ENCODE assay signal across 23 mouse cellular contexts in genomic region chr14:78300914-78301313, GRCm38 (mm10). TPM values are rescaled to one million over a fixed set of nuclear protein-coding genes. Genes with fewer than 3 reads are reported as not detected.
DNase-seq lines count a peak whose midpoint lies in the region; ATAC-seq lines count a peak whose summit lies in the region.
"Had no signal": no experiment of that assay in that cellular context is flagged by ENCODE, and none has a peak within 500 bp of the region (broad histone marks: within the 10 kb centered on the region; RNA-seq: fewer than 3 reads in every experiment).

No protein-coding gene starts in this region.

- no peaks in the 10 kb centered on the region for H3K9me3 ChIP-seq in forebrain, embryonic 11.5 days (ENCODE audit: control insufficient read depth, low read length)
- H3K9me3 ChIP-seq: embryonic facial prominence, embryonic 10.5 days; embryonic facial prominence, embryonic 12.5 days; forebrain, embryonic 12.5 days had no signal

- intact Hi-C loops in left cerebral cortex, postnatal 4 days (cut with DNase I), result no loop called here
- intact Hi-C loops in heart, postnatal 25 days (cut with DNase I), result no loop called here

- H3K27me3 ChIP-seq in forebrain, embryonic 11.5 days (ENCODE audit: control insufficient read depth, insufficient read depth, low read length), result no peaks in the 10 kb centered on the region; the same call in 1 of the 2 replicates

- 90% methylated on average over 3 of the region's 3 CpGs for WGBS in forebrain, embryonic 11.5 days

- no peak for DNase-seq in left cerebral cortex, postnatal 4 days
- DNase-seq in heart, postnatal 25 days (ENCODE audit: low spot score), result no peak
- DNase-seq in forebrain, embryonic 11.5 days (ENCODE audit: low spot score), result no peak
- DNase-seq: adrenal gland, adult 2 months; adrenal gland, postnatal 10 days; adrenal gland, postnatal 25 days; B cell, adult 2 months; cerebellum, adult 11 months; cerebellum, adult 18-20 months; cerebellum, adult 8-10 months; cerebellum, adult 9-11 months; cerebellum, postnatal 14 days; cerebellum, postnatal 36 days had no signal

- peak; percentile 26 for ATAC-seq in CD4-positive, CD25-positive, alpha-beta regulatory T cell, adult 4 months
- peak; percentile 74 for ATAC-seq in granulocyte monocyte progenitor cell, adult 5-6 weeks (replicated peaks; ENCODE audit: poor library complexity, severe bottlenecking)
- peak; percentile 63; the same call in 1 of the 2 replicates for ATAC-seq in megakaryocyte, adult 5-6 weeks (ENCODE audit: poor library complexity, severe bottlenecking)
- no peak for ATAC-seq in forebrain, embryonic 11.5 days (replicated peaks; ENCODE audit: low FRiP score)
- ATAC-seq: forebrain, embryonic 14.5 days; forebrain, embryonic 16.5 days had no signal

- H3K4me2 ChIP-seq in forebrain, embryonic 11.5 days (ENCODE audit: low read depth, low read length, severe bottlenecking), result no peak overlapping the region
- H3K4me2 ChIP-seq: embryonic facial prominence, embryonic 12.5 days; forebrain, embryonic 12.5 days had no signal

- H3K27ac ChIP-seq in forebrain, embryonic 11.5 days (ENCODE audit: low read depth, low read length), result no peak overlapping the region
- H3K27ac ChIP-seq: embryonic facial prominence, embryonic 10.5 days; embryonic facial prominence, embryonic 12.5 days; forebrain, embryonic 12.5 days had no signal

- no peaks in the 10 kb centered on the region for H3K4me1 ChIP-seq in forebrain, embryonic 11.5 days (replicated peaks; ENCODE audit: control insufficient read depth, insufficient read depth, low read length)
- H3K4me1 ChIP-seq: embryonic facial prominence, embryonic 10.5 days; embryonic facial prominence, embryonic 12.5 days; forebrain, embryonic 12.5 days had no signal

- H3K9ac ChIP-seq in forebrain, embryonic 11.5 days (ENCODE audit: low read length), result no peak overlapping the region
- H3K9ac ChIP-seq: embryonic facial prominence, embryonic 12.5 days; forebrain, embryonic 12.5 days had no signal

- no peak overlapping the region for H3K4me3 ChIP-seq in forebrain, embryonic 11.5 days (ENCODE audit: low read depth, low read length)
- H3K4me3 ChIP-seq: embryonic facial prominence, embryonic 10.5 days; embryonic facial prominence, embryonic 12.5 days; forebrain, embryonic 12.5 days had no signal

- H3K36me3 ChIP-seq in forebrain, embryonic 11.5 days (ENCODE audit: control insufficient read depth, insufficient read depth, low read length), result no peaks in the 10 kb centered on the region
- H3K36me3 ChIP-seq: embryonic facial prominence, embryonic 10.5 days; embryonic facial prominence, embryonic 12.5 days; forebrain, embryonic 12.5 days had no signal

RNA-seq across cellular contexts. Expression of gene Tnfsf11, which starts 6.9 kb away (rescaled TPM):
- 10 to 100 TPM in 1 of 2 experiments, 1 to 10 TPM in 1; 5.6 to 11.5 TPM for polyA plus RNA-seq in CD4-positive, CD25-positive, alpha-beta regulatory T cell, adult 4 months (2017; shearing (Covaris generic))
- total RNA-seq in granulocyte monocyte progenitor cell, adult 5-6 weeks (2014; fragmentation: Nextera tagmentation), result not detected in 2 replicates
- not detected in 2 replicates for total RNA-seq in granulocyte monocyte progenitor cell, adult 5-6 weeks (2017)
- 0.25 TPM in 1 of 2 replicates, not detected in the other for total RNA-seq in megakaryocyte, adult 5-6 weeks (2015)
- 0.26 and 0.49 TPM in 2 replicates for total RNA-seq in megakaryocyte, adult 5-6 weeks (2017)
- total RNA-seq in left cerebral cortex, postnatal 4 days (2021), result not detected
- total RNA-seq in heart, postnatal 25 days (2021), result not detected
- polyA plus RNA-seq in forebrain, embryonic 11.5 days (2014; fragmentation: Nextera tagmentation; extraction: Ambion mirVana), result 0.31 and 0.45 TPM in 2 replicates
- total RNA-seq: adrenal gland, adult 2 months; adrenal gland, postnatal 25 days; adrenal gland, postnatal 4 days; MEL had no signal
- polyA plus RNA-seq: adrenal gland, adult 2 months; forebrain, embryonic 14.5 days had no signal
